Mouse (Mus musculus) induced T-regulatory cell, adult 2 months (primary cell): ENCODE results near the gene Ttpal.
A peak's percentile ranks its signal among the peaks of the same experiment; 100 is the strongest.
"Not testable (repeated sequence)": the region's sequence is repeated elsewhere in the genome, so short reads cannot be mapped to it uniquely, and the experiment has no call there.

ENCODE experiments used
- DNase-seq: peaks from one replicate; pipeline ENCODE4 v3.0.0-alpha.2; 2012; ENCODE audit warnings: low read depth

Gene Ttpal

DNA sequence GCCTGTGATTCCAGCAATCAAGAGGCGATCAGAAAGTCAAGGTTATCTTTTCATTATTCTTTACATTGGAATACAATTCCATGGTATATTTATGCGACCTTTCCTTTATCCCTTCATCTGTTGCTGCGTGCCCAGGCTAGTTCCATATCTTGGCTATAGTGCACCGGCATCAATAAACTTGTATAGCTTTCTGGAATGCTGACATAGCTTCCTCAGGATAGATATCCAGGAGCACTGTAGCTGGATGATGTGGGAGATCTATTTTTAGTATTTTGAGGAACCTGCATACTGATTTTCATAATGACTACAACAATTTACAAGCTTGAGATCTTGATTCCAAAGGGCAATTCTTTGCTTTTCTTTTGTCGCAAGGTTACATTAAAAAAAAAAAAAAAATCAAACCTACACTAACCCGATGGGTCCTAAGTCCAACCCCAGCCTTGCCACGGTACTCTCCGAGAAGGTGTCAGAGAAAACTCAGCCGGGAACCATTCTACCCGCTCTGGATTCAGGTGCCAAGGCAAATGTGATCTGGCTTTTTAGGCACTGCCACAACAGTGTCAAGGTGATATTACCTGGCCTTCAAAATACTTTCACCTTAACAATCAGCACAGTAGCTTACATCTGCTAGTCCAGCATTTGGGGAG, 8.4 kb upstream of the Ttpal start:
- DNase-seq = no peak

DNA sequence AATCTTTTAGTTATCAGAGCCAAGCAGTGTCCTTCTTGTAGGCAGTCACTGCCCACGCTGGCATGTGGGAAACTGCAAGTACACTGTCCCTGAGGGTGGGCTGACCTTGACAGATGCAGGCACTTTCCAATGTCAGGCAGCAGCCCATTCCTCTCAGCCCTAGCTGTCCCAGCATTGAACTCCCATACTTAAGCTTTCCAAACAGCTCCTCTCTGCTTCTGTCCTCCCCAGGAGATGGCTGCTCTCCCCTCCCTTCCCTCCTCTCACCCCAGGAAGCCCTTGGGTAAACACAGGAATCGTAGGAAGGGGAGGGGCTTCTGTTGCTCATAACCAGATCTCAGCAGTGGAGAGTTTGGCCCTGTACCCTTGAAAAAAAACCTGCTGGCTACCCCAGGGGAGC, 7.0 kb upstream of the Ttpal start:
- DNase-seq = no peak

DNA sequence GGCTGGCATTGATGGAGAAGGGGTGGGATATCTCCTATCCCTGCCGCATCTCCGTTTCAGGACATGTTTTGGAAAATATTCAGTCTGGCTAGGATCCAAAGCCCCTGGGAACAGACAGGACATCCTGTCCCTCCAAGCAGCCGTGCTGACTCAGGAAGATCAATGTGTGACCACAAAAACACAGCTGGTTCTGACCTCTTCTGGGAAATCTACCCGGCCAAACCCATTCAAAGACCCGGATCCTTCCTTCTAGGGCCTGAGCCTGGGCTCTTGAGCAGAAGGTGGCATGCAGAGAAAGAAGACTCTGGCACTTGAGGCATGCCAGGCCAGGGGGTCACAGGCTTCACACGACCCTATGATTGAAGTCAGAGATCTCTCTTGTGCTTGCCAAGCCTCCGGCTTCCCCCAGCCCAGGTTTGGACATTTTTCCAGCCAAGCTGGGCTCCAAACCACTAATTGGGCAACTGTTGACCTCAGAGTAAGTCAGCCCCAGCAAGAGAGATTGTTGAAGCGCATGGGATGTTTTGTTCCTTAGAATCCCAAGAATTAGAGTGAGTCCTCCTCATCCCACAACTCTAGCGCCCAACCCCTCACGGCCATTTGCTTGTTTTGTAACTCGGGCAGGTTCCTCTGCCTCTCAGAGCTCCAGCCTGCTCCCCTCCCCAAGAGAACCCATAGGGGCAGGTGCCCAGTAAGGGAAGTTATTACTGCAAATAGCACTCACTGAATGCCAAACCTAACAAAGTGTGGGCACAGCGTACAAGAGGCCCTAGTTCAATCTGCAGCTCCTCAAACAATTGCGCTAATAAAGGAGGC, 5.8 kb upstream of the Ttpal start:
- DNase-seq = no peak

DNA sequence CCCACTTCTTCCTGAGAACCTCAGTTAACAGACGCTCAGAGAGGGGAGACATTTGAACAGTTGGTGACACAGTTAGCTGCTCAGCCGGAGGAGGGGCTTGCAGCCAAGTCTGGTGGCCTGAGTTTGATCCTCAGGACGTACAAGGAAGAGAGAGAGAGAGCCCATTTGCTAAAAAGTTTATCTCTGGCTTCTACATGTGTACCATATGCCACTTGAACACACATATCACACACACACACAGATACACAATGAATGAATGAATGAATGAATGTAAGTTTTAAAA, 5.3 kb upstream of the Ttpal start:
- no peak for DNase-seq

DNA sequence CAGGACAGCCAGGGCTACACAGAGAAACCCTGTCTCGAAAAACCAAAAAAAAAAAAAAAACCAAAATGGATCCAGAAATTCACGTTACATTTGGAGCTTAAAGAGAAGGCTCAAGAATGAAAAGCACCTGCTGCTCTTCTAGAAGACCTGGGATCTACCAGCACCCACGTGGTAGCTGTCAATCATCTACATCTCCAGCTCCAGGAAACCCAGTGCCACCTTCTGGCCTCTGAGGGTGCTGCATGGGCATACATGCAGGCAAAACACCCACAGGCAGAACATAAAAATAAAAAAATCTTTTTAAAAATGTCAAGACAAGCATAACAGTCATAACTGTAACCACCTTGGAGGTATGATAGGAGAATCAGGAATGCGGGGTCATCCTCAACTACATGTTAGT, 4.5 kb upstream of the Ttpal start:
- peak; percentile 85 for DNase-seq

DNA sequence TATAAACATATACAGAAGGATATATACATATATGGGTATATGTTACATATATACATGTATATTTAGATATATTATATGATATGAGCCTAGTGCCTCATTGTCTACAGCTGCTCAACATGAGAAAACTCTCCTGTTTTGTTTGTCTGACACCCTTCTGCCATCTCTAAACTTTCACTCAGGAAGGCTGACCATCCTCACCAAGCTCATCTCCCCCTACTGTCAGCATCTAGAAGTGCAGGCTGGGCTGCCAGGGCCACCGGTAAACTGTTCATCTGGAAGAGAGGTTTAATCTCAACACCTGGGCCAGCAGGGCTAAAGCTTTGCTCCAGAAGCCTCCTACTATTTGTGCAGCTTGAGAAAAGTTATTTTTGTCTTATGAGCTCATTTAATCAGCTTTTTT, 2.9 kb upstream of the Ttpal start:
- DNase-seq = peak; percentile 85

DNA sequence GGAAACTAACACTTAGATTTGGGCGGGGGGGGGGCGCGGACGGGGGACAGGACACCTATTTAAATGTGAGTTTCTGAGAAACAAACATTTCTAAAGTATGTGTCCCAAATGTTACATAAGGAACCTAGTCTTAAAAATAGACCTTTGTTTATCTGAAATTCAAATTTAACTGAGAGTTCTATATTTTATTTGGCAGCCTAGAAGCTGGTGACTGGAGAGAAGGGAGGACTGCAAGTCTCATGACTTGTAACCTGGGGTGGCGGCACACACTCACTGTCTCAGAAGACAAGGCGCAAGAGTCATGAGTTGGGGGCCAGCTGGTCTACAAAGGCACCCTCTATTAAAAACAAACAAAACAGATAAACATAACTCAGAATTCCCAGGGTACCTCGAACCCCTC, 1.0 kb upstream of the Ttpal start:
- no peak for DNase-seq

DNA sequence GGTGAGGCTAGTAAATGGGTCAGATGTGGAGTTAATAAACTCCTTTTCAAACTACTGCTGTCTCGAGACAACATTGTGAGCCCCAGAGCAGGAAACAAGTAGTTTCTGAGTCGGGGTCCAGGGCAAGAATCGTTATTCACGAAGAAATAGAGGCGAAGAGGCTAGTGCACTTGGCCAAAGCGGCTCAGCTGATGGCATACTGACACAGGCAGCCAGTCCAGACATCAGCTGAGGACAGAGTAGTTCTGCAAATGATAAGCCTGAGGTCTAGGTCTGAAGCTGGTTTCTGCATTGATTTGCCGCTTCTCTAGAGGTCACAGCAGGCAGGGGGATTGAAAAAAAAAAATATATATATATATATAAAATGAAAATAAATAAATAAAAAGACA, 408 bp upstream of the Ttpal start:
- DNase-seq = no peak

DNA sequence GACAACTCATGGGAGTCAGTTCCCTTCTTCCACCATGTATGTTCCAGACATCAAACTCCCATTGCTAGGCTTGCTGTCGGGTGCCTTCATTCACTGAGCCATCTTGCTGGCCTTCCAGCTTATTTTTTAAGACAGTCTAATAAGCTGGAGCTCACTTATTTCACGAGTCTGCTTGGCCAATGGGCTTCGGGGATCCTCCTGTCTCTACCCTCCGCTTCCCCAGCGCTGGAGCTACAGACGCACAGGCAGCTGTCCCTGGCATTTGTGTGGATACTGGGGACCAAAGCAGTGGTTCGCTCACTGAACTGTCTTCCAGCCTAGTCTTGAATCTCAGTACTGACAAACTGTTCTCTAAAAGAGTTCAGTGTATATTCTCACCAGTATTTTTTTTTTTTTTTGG, 4.0 kb downstream of the Ttpal start:
- no peak for DNase-seq

DNA sequence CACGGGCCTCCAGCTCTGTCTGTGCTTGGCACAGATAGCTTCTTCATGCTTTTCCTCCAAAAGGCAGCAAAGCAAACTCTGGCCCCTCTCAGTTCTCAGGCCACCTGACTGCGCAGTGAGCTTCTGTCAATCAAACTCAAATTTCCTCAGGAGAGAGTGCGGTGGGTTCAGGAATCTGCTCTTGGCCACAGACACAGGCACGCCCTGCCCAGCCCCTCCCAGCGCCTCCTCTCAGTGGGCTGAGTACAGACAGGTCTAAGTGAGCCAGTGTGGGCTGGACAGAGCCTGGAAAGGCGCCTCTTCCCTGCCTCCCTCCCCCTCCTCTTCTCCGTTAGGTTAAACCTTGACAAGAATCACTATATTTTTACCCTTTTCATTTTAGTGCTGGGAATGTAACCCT, 5.9 kb downstream of the Ttpal start:
- DNase-seq = no peak

DNA sequence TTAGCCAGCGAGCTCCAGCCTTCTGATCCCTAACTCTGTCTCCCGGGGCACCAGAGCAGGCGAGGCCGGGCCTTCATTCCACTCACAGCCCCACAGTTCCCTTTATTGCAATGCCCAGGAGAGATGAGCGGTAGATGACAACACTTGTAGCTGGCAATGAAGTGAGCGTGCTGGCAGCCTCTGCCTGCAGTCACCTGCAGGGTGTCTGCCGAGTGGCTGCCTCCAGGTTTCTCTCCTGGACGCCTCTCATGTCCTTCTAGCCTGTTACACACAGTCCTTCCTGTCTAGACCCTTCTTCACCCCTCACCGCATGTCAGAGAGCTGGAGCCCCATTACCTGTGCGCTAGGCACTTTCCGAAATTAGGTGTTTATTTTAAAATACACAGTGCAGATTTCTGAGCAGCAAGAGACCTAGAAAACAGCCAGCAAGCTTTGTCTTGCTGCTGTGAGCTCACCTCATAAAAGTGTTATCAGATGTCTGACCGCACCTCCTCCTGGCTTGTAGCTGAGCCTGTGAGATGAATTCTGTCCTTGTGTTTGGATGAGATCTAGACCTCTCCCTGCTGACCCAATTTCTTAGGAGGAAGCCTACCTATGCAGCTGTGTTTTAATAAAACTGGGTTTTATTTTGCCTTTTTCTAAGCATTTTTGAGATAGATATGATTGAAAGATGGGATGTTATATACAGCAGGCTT, 7.3 kb downstream of the Ttpal start:
- DNase-seq = no peak

DNA sequence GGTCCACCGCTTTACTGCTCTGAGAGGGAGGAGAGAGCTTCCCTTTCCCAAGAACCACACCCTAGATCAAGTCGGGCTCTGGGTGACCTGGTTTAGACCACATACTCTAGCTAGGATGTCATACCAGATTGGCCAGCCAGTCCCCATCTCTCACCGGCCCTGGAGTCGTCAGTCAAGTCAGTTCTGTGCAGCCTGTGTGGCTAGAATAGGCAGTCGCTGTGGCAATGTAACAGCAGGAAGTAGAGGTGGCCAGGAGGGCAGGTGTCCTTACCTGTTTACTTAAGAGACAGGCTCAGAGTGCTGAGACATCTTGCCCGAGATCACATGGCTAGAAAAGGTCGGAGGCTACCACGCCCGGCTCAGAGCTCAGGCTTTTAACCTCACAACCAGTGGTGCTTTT, 9.1 kb downstream of the Ttpal start:
- no peak for DNase-seq

DNA sequence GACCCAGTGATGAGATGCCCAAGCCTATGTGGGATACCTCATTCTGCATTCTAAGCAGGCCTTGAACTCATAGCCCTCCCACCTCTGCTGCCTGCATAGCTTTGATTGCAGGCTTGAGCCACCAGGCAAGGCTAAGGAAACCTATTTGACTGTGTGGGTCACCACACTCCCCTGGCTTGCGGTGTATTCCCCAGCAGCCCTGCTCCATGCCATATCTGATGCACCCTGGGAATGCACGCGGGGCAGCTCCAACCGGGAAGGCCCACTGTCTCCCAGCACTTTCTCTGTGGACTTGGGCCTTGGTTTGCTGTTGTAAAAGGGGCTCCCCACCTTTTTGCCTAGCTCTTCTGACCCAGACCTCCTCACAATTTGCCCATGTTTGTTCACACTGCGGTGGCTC, 11.1 kb downstream of the Ttpal start:
- DNase-seq = no peak

DNA sequence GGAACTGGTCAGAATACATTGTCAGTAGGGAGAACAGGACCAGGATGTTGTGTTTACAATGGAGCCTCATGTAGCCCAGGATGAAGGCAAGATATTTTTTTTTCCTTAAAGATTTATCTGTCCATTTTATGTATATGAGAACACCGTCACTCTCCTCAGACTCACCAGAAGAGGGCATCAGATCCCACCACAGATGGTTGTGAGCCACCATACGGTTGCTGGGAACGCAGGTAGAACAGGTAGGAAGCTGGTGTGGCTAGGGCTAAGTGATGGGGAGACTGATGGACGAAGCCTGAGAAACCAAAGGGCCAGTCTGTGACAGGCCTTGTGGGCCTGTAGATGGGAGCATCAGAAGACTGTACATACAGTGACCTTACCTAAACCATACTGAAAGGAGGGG, 11.9 kb downstream of the Ttpal start:
- no peak for DNase-seq

DNA sequence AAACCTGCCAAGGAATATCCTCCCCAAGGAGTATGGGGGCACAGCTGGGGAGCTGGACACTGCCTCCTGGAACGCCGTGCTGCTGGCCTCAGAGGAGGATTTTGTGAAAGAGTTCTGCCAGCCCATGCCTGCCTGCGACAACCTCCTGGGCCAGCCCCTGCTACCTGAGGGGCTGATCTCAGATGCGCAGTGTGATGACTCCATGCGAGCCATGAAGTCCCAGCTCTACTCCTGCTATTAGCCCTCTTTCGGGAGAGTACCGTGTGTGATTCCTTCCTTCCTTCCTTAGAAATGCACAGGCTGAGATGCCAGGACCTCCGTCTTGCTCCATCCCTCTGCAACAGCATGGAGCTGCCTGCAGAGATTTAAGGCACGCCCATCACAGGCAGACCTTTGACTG, 13.3 kb downstream of the Ttpal start:
- DNase-seq = no peak

DNA sequence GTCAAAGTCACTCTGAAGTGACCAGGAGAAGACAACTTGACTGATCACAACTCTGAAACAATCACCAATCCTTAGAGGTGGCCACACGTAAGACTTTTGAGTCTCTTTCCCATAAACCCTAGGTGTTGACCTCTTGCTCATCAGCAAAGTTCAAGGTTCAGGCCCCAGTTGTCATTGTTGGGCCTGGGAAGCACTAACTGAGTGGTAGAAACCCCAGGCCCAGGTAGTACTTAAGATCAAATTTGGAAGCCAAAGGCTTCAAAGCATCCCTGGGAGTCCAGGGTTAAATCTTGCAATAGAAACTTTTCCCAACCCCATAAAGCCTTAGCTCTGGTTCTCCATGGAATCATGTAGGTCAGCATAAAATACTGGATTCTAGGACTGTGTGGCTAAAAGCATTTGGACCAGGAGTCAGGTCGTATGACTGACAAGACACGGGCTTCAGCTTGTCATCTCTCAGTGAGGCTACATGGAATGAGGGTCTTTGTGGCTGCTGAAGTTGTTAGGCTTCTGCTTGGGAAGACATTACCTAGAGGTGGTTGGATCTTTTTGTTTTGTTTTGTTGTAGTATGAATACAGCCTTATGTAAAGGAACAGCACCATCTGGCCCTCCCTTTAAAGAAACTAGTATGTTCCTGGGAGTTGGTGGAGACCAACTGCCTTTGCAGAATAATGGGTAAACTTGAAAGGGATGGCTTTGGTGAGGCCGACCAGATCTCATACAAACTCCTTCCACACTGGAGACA, 14.0 kb downstream of the Ttpal start:
- no peak for DNase-seq

DNA sequence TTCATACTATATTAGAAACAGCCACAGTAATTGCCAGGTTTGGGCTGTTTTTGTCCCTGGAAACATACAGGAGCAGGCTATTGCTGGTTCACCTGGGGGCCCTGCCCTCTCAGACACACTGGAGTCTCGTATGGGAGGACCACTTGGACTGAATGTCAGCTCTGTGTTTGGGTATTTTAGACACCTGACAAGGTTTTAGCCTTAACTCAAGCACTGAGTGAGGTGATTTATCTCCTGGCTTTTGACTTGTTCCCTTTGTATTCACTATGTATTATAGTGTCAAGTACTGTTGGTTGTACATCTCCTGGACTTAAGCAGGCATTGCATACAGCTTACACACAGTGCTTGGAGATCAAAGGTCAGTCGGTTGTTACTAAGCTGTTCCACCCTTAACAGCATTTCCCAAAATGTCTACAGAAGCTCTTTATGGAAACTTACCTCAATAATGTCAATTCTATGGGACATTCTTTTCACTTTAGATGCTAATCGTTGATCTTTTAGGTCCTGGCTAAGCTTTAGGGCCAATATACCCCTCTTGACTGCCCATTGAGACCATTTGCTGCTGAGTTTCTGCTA, 14.6 kb downstream of the Ttpal start:
- no peak for DNase-seq

DNA sequence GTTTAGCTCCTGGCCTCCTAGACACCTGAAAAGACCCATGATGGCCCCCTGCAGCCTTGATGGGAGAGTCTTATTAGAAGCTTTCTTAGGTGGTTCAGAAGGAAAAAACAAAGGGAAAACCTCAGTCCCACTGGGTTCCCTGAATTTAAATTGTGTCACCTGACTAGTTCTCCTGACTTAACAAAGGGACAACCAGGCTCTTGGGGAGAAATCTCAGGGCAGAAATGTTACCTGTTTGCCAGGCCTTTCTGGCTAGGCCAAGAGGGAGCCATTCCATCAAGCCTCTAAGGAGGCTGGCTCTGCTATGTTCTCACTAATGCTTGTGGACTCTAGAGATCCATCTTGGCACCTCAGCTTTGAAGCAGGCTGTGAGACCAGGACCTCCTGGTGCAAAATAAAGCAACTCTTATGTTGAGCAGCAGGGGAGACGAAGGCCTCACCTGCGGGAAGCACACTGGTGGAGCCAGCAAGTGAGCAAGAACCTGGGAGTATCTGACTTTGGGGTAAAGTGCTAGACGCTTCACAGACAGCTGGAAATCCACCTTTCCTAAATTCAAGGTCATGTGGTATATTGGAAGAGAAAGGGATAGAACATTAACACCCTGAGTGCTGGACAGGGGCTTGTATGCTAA, 15.2 kb downstream of the Ttpal start:
- no peak for DNase-seq

DNA sequence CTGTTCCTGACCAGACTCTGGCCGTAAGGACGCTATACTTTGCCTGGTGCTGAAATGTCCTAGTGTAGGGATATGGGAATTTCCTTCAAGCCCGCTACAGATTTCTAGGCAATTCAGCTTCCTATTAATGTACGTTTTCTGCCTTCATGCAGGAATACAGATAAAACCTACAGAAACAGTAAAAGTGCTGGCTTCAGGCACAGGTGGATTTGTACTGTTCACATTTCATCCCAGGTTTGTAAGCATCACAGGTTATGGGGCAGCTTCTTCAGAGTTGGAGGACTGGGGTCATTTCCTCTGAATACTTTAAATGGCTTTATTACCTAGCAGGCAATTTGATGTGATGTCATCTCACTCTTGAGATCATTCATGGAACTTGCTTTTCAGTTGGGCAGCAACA, 15.8 kb downstream of the Ttpal start:
- no peak for DNase-seq

DNA sequence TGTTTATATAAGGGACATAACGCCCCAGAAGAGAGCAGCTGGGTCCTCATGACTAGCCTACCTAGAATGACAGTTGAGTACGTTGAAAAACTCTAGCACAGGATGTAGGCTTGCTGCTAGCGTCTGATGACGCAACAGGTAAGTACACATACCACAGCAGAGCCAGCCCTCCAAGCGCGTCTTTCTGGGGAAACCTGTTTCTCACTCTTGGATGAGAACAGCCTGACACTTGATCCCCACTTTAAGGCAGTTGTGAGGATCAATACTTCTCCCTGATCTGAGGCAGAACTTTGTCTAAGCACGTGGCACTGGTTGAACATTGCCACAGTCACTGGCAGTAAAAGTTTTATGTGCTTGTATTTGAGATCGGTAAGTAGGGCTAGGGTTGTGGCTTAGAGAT, 18.3 kb downstream of the Ttpal start:
- DNase-seq = no peak

DNA sequence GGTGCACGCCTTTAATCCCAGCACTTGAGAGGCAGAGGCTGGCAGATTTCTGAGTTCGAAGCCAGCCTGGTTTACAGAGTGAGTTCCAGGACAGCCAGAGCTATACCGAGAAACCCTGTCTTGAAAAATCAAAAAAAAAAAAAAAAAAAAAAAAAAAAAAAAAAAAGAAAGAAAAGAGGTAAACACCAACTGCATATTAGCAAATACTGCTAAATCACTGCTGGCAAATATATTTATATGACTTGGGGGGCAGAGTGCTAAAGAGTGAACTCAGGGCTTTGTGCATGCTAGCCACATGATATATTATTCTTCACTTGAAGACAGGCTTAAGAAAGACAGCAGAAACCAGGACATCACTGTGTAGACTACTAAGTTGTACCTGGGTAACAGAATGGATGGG, 19.3 kb downstream of the Ttpal start:
- DNase-seq = not testable (repeated sequence)

DNA sequence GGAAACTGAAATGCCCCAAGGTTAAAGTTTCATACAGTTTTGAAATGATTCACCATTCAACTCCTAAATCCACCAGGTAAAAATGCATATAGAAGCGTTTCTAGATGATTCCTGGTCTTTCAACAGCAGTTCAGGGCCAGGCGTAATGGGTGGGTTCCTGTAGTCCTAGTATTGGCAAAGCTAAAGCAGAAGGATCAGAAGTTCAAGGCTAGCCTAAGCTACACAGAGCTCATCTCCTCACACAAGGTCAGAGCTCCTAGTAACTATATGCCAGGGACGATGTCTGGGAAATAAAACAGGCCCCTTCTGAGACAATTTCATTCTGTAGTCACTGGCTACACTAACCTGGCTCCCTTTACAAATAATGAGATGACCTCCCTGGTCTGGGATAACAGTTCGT, 29.1 kb downstream of the Ttpal start:
- no peak for DNase-seq
